Mouse (Mus musculus) liver, embryonic 15.5 days (tissue): ENCODE measurements around the gene Ptn. TPM values are rescaled to one million over a fixed set of nuclear protein-coding genes. Genes with fewer than 3 reads are reported as not detected.

Experiments
- ATAC-seq: fragments of 200-750 bp; cut with Nextera tagmentation; 2 replicates; pipeline ENCODE4 v1.8.0; 2017; ENCODE audit warnings: moderate number of reproducible peaks, mild to moderate bottlenecking, moderate library complexity; ENCODE audit not compliant: insufficient read depth
- H3K27ac ChIP-seq: fragments of 300-500 bp; sonication (generic); replicated peaks from 2 replicates; pipeline ENCODE4 v1.5.1; 2015; ENCODE audit warnings: mild to moderate bottlenecking, inconsistent platforms
- H3K27me3 ChIP-seq: fragments of 300-500 bp; sonication (generic); 2 replicates; pipeline ENCODE4 v1.6.1; 2015; ENCODE audit warnings: mild to moderate bottlenecking, inconsistent platforms
- H3K36me3 ChIP-seq: fragments of 300-500 bp; sonication (generic); replicated peaks from 2 replicates; pipeline ENCODE4 v1.6.1; 2015; ENCODE audit warnings: moderate library complexity, mild to moderate bottlenecking, inconsistent platforms
- H3K4me1 ChIP-seq: fragments of 300-500 bp; sonication (generic); replicated peaks from 2 replicates; pipeline ENCODE4 v1.6.1; 2015; ENCODE audit warnings: inconsistent platforms
- H3K4me2 ChIP-seq: fragments of 300-500 bp; sonication (generic); 2 replicates; pipeline ENCODE4 v1.6.1; 2015; ENCODE audit warnings: moderate library complexity, mild to moderate bottlenecking, inconsistent platforms
- H3K4me3 ChIP-seq: fragments of 300-500 bp; sonication (generic); replicated peaks from 2 replicates; pipeline ENCODE4 v1.5.1; 2015; ENCODE audit warnings: mild to moderate bottlenecking, inconsistent platforms
- H3K9ac ChIP-seq: fragments of 300-500 bp; sonication (generic); 2 replicates; pipeline ENCODE4 v1.6.1; 2015; ENCODE audit warnings: moderate library complexity, mild to moderate bottlenecking, inconsistent platforms
- H3K9me3 ChIP-seq: fragments of 300-500 bp; sonication (generic); replicated peaks from 2 replicates; pipeline ENCODE4 v1.6.1; 2016; ENCODE audit warnings: inconsistent platforms
- WGBS: fragments of 180-500 bp; shearing (Covaris S2); methylation state at CpG from one replicate; pipeline ENCODE4 v1.1.7; 2015; ENCODE audit warnings: mixed read lengths; ENCODE audit not compliant: insufficient replicate concordance; 5-methylcytosine and 5-hydroxymethylcytosine counted together
- polyA plus RNA-seq: library from polyadenylated mRNA; unstranded; fragments of >200 nt; fragmentation: Nextera tagmentation; extraction: Ambion mirVana; gene quantifications from 2 replicates; pipeline ENCODE4 v1.2.1, GENCODE M21; 2015

Gene Ptn
- 12.4 and 14.7 TPM in 2 replicates for polyA plus RNA-seq

GRCm38 (mm10) chr6:36809747-36810285 lies at the start of gene Ptn:
TSS of gene Ptn (minus strand) at chr6:36810220.
- peak within 1 kb of the TSS; percentile 42 for H3K4me2 ChIP-seq
- peak within 1 kb of the TSS; percentile 18; the same call in 1 of the 2 replicates for H3K4me3 ChIP-seq
- no peak for ATAC-seq
- H3K9ac ChIP-seq, result no peak within 1 kb of the TSS
- H3K9me3 ChIP-seq, result no peaks in the 10 kb centered on the region
- no peaks in the 10 kb centered on the region for H3K4me1 ChIP-seq
- no peaks in the 10 kb centered on the region for H3K36me3 ChIP-seq
- no peak within 1 kb of the TSS for H3K27ac ChIP-seq
- H3K27me3 ChIP-seq, result peaks cover 11% of the 10 kb centered on the region; the same call in 1 of the 2 replicates
- 2% methylated on average over 15 of the region's 15 CpGs for WGBS

GRCm38 (mm10) chr6:36858258-36859041 lies 48.4 kb upstream of the Ptn start:
- Histone ChIP-seq H3K4me1 (no peaks in the 10 kb centered on the region), H3K4me3 (no peak overlapping the region), H3K4me2 (no peak overlapping the region), H3K9me3 (no peaks in the 10 kb centered on the region), H3K36me3 (no peaks in the 10 kb centered on the region), H3K9ac (no peak overlapping the region), H3K27ac (no peak overlapping the region), H3K27me3 (no peaks in the 10 kb centered on the region)
- no peak for ATAC-seq
- 54% methylated on average over 3 of the region's 3 CpGs for WGBS

- no peak overlapping the region for H3K4me3 ChIP-seq
- no peak for ATAC-seq
- H3K27me3 ChIP-seq, result no peaks in the 10 kb centered on the region
- no peak overlapping the region for H3K4me2 ChIP-seq
- 43% methylated on average over 6 of the region's 6 CpGs for WGBS
- no peaks in the 10 kb centered on the region for H3K9me3 ChIP-seq
- H3K4me1 ChIP-seq, result no peaks in the 10 kb centered on the region
- H3K27ac ChIP-seq, result no peak overlapping the region
- no peak overlapping the region for H3K9ac ChIP-seq
- H3K36me3 ChIP-seq, result no peaks in the 10 kb centered on the region
Measured at GRCm38 (mm10) chr6:36857627-36858257, 47.7 kb upstream of the Ptn start.

- no peak overlapping the region for H3K4me2 ChIP-seq
- no peaks in the 10 kb centered on the region for H3K4me1 ChIP-seq
- no peak for ATAC-seq
- 60% methylated on average over 7 of the region's 7 CpGs for WGBS
- no peak overlapping the region for H3K9ac ChIP-seq
- H3K4me3 ChIP-seq, result no peak overlapping the region
- no peaks in the 10 kb centered on the region for H3K36me3 ChIP-seq
- H3K9me3 ChIP-seq, result no peaks in the 10 kb centered on the region
- H3K27ac ChIP-seq, result no peak overlapping the region
- H3K27me3 ChIP-seq, result no peaks in the 10 kb centered on the region
Measured at GRCm38 (mm10) chr6:36850422-36851129, 40.6 kb upstream of the Ptn start.

GRCm38 (mm10) chr6:36845288-36845687 lies 35.3 kb upstream of the Ptn start:
- WGBS, result 61% methylated on average over 1 of the region's 1 CpGs
- Histone ChIP-seq H3K9ac (no peak overlapping the region), H3K4me1 (no peaks in the 10 kb centered on the region), H3K36me3 (no peaks in the 10 kb centered on the region), H3K4me2 (no peak overlapping the region), H3K4me3 (no peak overlapping the region), H3K9me3 (no peaks in the 10 kb centered on the region), H3K27ac (no peak overlapping the region), H3K27me3 (no peaks in the 10 kb centered on the region)
- no peak for ATAC-seq

- Histone ChIP-seq H3K4me2 (no peak overlapping the region), H3K36me3 (no peaks in the 10 kb centered on the region), H3K4me3 (no peak overlapping the region), H3K27me3 (no peaks in the 10 kb centered on the region), H3K4me1 (no peaks in the 10 kb centered on the region), H3K9me3 (no peaks in the 10 kb centered on the region), H3K27ac (no peak overlapping the region), H3K9ac (no peak overlapping the region)
- no peak for ATAC-seq
- WGBS, result 65% methylated on average over 6 of the region's 6 CpGs
Measured at GRCm38 (mm10) chr6:36844258-36844657, 34.2 kb upstream of the Ptn start.

GRCm38 (mm10) chr6:36843031-36843488 lies 33.0 kb upstream of the Ptn start:
- no peak overlapping the region for H3K27ac ChIP-seq
- WGBS, result 76% methylated on average over 3 of the region's 3 CpGs
- H3K9me3 ChIP-seq, result no peaks in the 10 kb centered on the region
- H3K27me3 ChIP-seq, result no peaks in the 10 kb centered on the region
- H3K36me3 ChIP-seq, result no peaks in the 10 kb centered on the region
- H3K4me1 ChIP-seq, result no peaks in the 10 kb centered on the region
- no peak for ATAC-seq
- no peak overlapping the region for H3K9ac ChIP-seq
- H3K4me2 ChIP-seq, result no peak overlapping the region
- H3K4me3 ChIP-seq, result no peak overlapping the region

GRCm38 (mm10) chr6:36842101-36842922 lies 32.3 kb upstream of the Ptn start:
- Histone ChIP-seq H3K9me3 (no peaks in the 10 kb centered on the region), H3K27ac (no peak overlapping the region), H3K27me3 (no peaks in the 10 kb centered on the region), H3K4me2 (no peak overlapping the region), H3K4me1 (no peaks in the 10 kb centered on the region), H3K4me3 (no peak overlapping the region), H3K9ac (no peak overlapping the region), H3K36me3 (no peaks in the 10 kb centered on the region)
- 61% methylated on average over 5 of the region's 5 CpGs for WGBS
- no peak for ATAC-seq

GRCm38 (mm10) chr6:36841701-36842100 lies 31.7 kb upstream of the Ptn start:
- H3K36me3 ChIP-seq, result no peaks in the 10 kb centered on the region
- no peak for ATAC-seq
- no peaks in the 10 kb centered on the region for H3K9me3 ChIP-seq
- H3K4me3 ChIP-seq, result no peak overlapping the region
- H3K4me2 ChIP-seq, result no peak overlapping the region
- H3K4me1 ChIP-seq, result no peaks in the 10 kb centered on the region
- 59% methylated on average over 3 of the region's 3 CpGs for WGBS
- no peak overlapping the region for H3K27ac ChIP-seq
- no peak overlapping the region for H3K9ac ChIP-seq
- no peaks in the 10 kb centered on the region for H3K27me3 ChIP-seq

GRCm38 (mm10) chr6:36841174-36841573 lies 31.2 kb upstream of the Ptn start:
- ATAC-seq, result no peak
- H3K4me3 ChIP-seq, result no peak overlapping the region
- no peak overlapping the region for H3K9ac ChIP-seq
- no peaks in the 10 kb centered on the region for H3K4me1 ChIP-seq
- no peak overlapping the region for H3K4me2 ChIP-seq
- H3K9me3 ChIP-seq, result no peaks in the 10 kb centered on the region
- H3K36me3 ChIP-seq, result no peaks in the 10 kb centered on the region
- no peak overlapping the region for H3K27ac ChIP-seq
- no peaks in the 10 kb centered on the region for H3K27me3 ChIP-seq
